Mouse (Mus musculus) hindbrain, embryonic 13.5 days (tissue): ENCODE results near the gene Cdkl4. TPM values are rescaled to one million over a fixed set of nuclear protein-coding genes. Genes with fewer than 3 reads are reported as not detected.
A peak's percentile ranks its signal among the peaks of the same experiment; 100 is the strongest.

Source experiments
- ATAC-seq: fragments of 200-750 bp; cut with Nextera tagmentation; 2 replicates; pipeline ENCODE4 v1.8.0; 2017; ENCODE audit warnings: moderate TSS enrichment; ENCODE audit not compliant: low FRiP score
- H3K27ac ChIP-seq: fragments of 300-500 bp; sonication (generic); 2 replicates; pipeline ENCODE4 v1.5.1; 2015; ENCODE audit warnings: inconsistent platforms, mild to moderate bottlenecking, moderate library complexity
- H3K27me3 ChIP-seq: fragments of 300-500 bp; sonication (generic); 2 replicates; pipeline ENCODE4 v1.6.1; 2015; ENCODE audit warnings: mild to moderate bottlenecking, inconsistent platforms
- H3K36me3 ChIP-seq: fragments of 300-500 bp; sonication (generic); 2 replicates; pipeline ENCODE4 v1.6.1; 2015; ENCODE audit warnings: mild to moderate bottlenecking, inconsistent platforms
- H3K4me1 ChIP-seq: fragments of 300-500 bp; sonication (generic); replicated peaks from 2 replicates; pipeline ENCODE4 v1.6.1; 2015; ENCODE audit warnings: inconsistent platforms
- H3K4me2 ChIP-seq: fragments of 300-500 bp; sonication (generic); 2 replicates; pipeline ENCODE4 v1.6.1; 2015; ENCODE audit warnings: inconsistent platforms, mild to moderate bottlenecking, moderate library complexity
- H3K4me3 ChIP-seq: fragments of 300-500 bp; sonication (generic); 2 replicates; pipeline ENCODE4 v1.5.1; 2015; ENCODE audit warnings: mild to moderate bottlenecking, inconsistent platforms
- H3K9ac ChIP-seq: fragments of 300-500 bp; sonication (generic); 2 replicates; pipeline ENCODE4 v1.6.1; 2015; ENCODE audit warnings: mild to moderate bottlenecking, inconsistent platforms
- H3K9me3 ChIP-seq: fragments of 300-500 bp; sonication (generic); 2 replicates; pipeline ENCODE4 v1.6.1; 2016; ENCODE audit warnings: inconsistent platforms
- WGBS: fragments of 180-500 bp; shearing (Covaris S2); methylation state at CpG from one replicate; pipeline ENCODE4 v1.1.7; 2015; 5-methylcytosine and 5-hydroxymethylcytosine counted together
- polyA plus RNA-seq: library from polyadenylated mRNA; unstranded; fragments of >200 nt; fragmentation: Nextera tagmentation; extraction: Ambion mirVana; gene quantifications from 2 replicates; pipeline ENCODE4 v1.2.1, GENCODE M21; 2015

Gene Cdkl4
- polyA plus RNA-seq, 1 experiment from 2014 or later = 5.7 TPM

GRCm38 (mm10) chr17:80560669-80561401 is 16.8 kb downstream of the Cdkl4 start:
- peak; percentile 67 for ATAC-seq
- Histone ChIP-seq H3K27ac (no peak overlapping the region), H3K4me2 (no peak overlapping the region), H3K4me3 (no peak overlapping the region), H3K9ac (no peak overlapping the region), H3K4me1 (0 out of 2 replicates have a peak, but pooled peaks cover 2% of the 10 kb centered on the region), H3K36me3 (peaks cover 23% of the 10 kb centered on the region), H3K27me3 (no peaks in the 10 kb centered on the region), H3K9me3 (peaks cover 5% of the 10 kb centered on the region; the same call in 1 of the 2 replicates)
- 21% methylated on average over 12 of the region's 12 CpGs for WGBS

DNA sequence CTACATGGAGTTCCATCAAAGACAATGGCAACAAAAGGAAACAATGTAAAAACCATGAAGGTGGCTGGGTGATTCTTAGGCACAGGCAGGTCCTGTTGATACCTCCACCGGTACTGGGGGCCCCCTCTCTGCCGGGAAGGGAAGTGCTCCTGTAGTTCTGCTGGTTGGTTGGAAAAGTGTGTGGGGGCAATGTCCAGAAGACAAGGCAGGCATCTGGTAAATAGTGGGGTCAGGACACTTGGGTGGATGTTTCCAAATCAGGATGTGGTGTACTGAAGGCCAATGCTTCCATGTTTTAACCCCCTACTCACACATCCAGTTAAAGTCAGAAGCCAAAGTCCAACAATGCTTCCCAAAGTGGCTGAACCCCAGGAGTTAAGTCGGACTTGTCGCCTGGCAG is 17.9 kb downstream of the Cdkl4 start:
- H3K9me3 ChIP-seq = no peaks in the 10 kb centered on the region

GRCm38 (mm10) chr17:80559050-80559449 is 18.6 kb downstream of the Cdkl4 start:
- Histone ChIP-seq H3K36me3 (peaks cover 13% of the 10 kb centered on the region), H3K9me3 (no peaks in the 10 kb centered on the region), H3K4me3 (no peak overlapping the region), H3K27ac (no peak overlapping the region), H3K9ac (no peak overlapping the region), H3K4me1 (peaks cover 8% of the 10 kb centered on the region; the same call in 1 of the 2 replicates), H3K27me3 (no peaks in the 10 kb centered on the region), H3K4me2 (no peak overlapping the region)
- WGBS = 35% methylated on average over 11 of the region's 11 CpGs
- ATAC-seq = no peak

More for the DNA sequence above, 17.9 kb downstream of the Cdkl4 start:
- Histone ChIP-seq H3K4me2 (no peak overlapping the region), H3K4me3 (no peak overlapping the region), H3K27me3 (no peaks in the 10 kb centered on the region), H3K4me1 (0 out of 2 replicates have a peak, but pooled peaks cover 2% of the 10 kb centered on the region), H3K27ac (no peak overlapping the region), H3K36me3 (peaks cover 14% of the 10 kb centered on the region), H3K9ac (no peak overlapping the region)
- ATAC-seq = no peak
- 84% methylated on average over 4 of the region's 4 CpGs for WGBS

DNA sequence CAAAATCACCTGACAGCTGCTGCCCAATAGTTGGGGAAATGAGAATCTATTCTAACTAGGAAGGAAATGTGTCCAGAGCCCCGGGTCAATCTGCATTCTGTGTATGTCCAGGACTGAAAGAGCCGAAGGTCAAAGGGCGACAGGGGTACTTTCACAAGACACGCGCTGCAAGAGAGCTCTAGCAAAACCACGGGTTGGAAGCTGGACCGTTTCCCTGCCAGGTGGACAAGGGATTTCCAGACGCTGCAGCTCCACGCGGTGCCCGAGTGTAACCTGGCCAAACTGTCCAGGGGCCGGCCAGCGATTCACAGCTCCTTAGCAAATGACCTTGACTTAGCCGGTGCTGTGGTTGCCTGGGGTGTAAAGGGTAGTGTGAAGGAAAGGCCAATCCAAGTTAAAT is 19.0 kb downstream of the Cdkl4 start:
- Histone ChIP-seq H3K36me3 (peaks cover 13% of the 10 kb centered on the region), H3K27me3 (no peaks in the 10 kb centered on the region), H3K9me3 (no peaks in the 10 kb centered on the region), H3K4me3 (no peak overlapping the region), H3K27ac (no peak overlapping the region), H3K9ac (no peak overlapping the region), H3K4me2 (no peak overlapping the region), H3K4me1 (peaks cover 9% of the 10 kb centered on the region; the same call in 1 of the 2 replicates)
- WGBS = 71% methylated on average over 14 of the region's 14 CpGs
- ATAC-seq = no peak

GRCm38 (mm10) chr17:80557461-80557860 is 20.2 kb downstream of the Cdkl4 start:
- peaks cover 14% of the 10 kb centered on the region for H3K4me1 ChIP-seq
- no peak overlapping the region for H3K9ac ChIP-seq
- no peak overlapping the region for H3K27ac ChIP-seq
- no peak overlapping the region for H3K4me3 ChIP-seq
- 96% methylated on average over 5 of the region's 5 CpGs for WGBS
- peaks cover 13% of the 10 kb centered on the region for H3K36me3 ChIP-seq
- no peak for ATAC-seq
- no peaks in the 10 kb centered on the region for H3K27me3 ChIP-seq
- no peaks in the 10 kb centered on the region for H3K9me3 ChIP-seq
- no peak overlapping the region for H3K4me2 ChIP-seq

- Histone ChIP-seq H3K27ac (peak overlapping the region; percentile 86), H3K27me3 (no peaks in the 10 kb centered on the region), H3K36me3 (peaks cover 13% of the 10 kb centered on the region), H3K4me2 (peak overlapping the region; percentile 57), H3K9me3 (no peaks in the 10 kb centered on the region), H3K9ac (peak overlapping the region; percentile 80), H3K4me3 (peak overlapping the region; percentile 72), H3K4me1 (peaks cover 12% of the 10 kb centered on the region)
- peak; percentile 92 for ATAC-seq
- 5% methylated on average over 35 of the region's 35 CpGs for WGBS
Observed at GRCm38 (mm10) chr17:80553318-80554270, 24.0 kb downstream of the Cdkl4 start.

DNA sequence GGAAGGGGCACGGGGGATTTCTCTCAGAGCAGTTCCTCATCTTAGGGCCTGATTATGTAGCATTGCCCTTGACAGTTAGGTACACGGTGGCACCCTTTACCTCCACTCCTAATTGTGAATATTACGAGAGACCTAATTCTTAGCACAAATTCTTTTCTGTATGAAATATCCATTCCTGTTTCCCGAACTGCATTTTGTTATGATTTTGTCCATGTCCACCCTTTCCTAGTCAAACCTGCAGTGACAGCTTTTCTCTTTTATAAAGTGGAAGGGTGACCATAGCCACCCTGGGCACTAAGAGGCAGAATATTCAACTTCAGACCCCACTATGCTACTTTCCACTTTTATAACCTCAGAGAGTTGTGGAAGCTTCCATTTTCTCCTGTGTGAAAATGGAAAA is 25.0 kb downstream of the Cdkl4 start:
- no peak for ATAC-seq
- Histone ChIP-seq H3K27me3 (no peaks in the 10 kb centered on the region), H3K4me3 (0 out of 2 replicates have a peak overlapping the region, but pooled peaks have one; percentile 72), H3K9ac (0 out of 2 replicates have a peak overlapping the region, but pooled peaks have one; percentile 80), H3K9me3 (no peaks in the 10 kb centered on the region), H3K4me1 (peaks cover 12% of the 10 kb centered on the region), H3K27ac (peak overlapping the region; percentile 86), H3K36me3 (peaks cover 12% of the 10 kb centered on the region), H3K4me2 (peak overlapping the region; percentile 57)
- WGBS = 86% methylated on average over 4 of the region's 4 CpGs

- no peak for ATAC-seq
- 87% methylated on average over 15 of the region's 15 CpGs for WGBS
- H3K4me3 ChIP-seq = no peak overlapping the region
- peaks cover 3% of the 10 kb centered on the region; the same call in 1 of the 2 replicates for H3K36me3 ChIP-seq
- no peaks in the 10 kb centered on the region for H3K27me3 ChIP-seq
- H3K4me1 ChIP-seq = peaks cover 12% of the 10 kb centered on the region
- no peaks in the 10 kb centered on the region for H3K9me3 ChIP-seq
- no peak overlapping the region for H3K27ac ChIP-seq
- H3K9ac ChIP-seq = no peak overlapping the region
- no peak overlapping the region for H3K4me2 ChIP-seq
Observed at GRCm38 (mm10) chr17:80550981-80551380, 26.6 kb downstream of the Cdkl4 start.

GRCm38 (mm10) chr17:80546846-80547245 is 30.8 kb downstream of the Cdkl4 start:
- no peaks in the 10 kb centered on the region for H3K36me3 ChIP-seq
- no peak for ATAC-seq
- no peaks in the 10 kb centered on the region for H3K4me1 ChIP-seq
- no peaks in the 10 kb centered on the region for H3K27me3 ChIP-seq
- H3K4me2 ChIP-seq = no peak overlapping the region
- 85% methylated on average over 2 of the region's 2 CpGs for WGBS
- H3K27ac ChIP-seq = no peak overlapping the region
- H3K9me3 ChIP-seq = no peaks in the 10 kb centered on the region
- no peak overlapping the region for H3K9ac ChIP-seq
- H3K4me3 ChIP-seq = no peak overlapping the region

DNA sequence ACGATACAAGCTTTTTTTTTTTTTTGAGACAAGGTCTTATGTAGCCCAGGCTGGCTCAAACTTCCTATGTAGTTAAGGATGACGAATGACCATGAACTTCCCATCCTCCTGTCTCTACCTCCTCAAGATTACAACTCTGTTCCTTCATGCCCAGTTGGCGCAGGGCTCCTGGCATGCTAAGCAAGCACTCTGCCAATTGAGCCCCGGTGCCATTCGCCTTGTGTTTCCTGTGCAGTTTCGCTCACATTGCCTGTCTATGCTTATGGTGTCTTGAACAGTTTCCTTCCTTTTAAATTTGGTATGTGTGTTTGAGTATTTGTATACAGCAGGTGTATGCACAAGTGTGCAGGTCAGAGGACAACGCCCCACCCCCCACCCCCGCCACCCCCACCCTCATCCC is 31.4 kb downstream of the Cdkl4 start:
- WGBS = 94% methylated on average over 8 of the region's 8 CpGs
- Histone ChIP-seq H3K4me3 (no peak overlapping the region), H3K36me3 (no peaks in the 10 kb centered on the region), H3K4me1 (no peaks in the 10 kb centered on the region), H3K27ac (no peak overlapping the region), H3K9ac (no peak overlapping the region), H3K9me3 (no peaks in the 10 kb centered on the region), H3K4me2 (no peak overlapping the region), H3K27me3 (no peaks in the 10 kb centered on the region)
- ATAC-seq = no peak

GRCm38 (mm10) chr17:80543646-80544045 is 34.0 kb downstream of the Cdkl4 start:
- no peaks in the 10 kb centered on the region for H3K4me1 ChIP-seq
- H3K9me3 ChIP-seq = no peaks in the 10 kb centered on the region
- H3K27ac ChIP-seq = no peak overlapping the region
- no peak overlapping the region for H3K4me2 ChIP-seq
- 92% methylated on average over 20 of the region's 20 CpGs for WGBS
- no peak overlapping the region for H3K4me3 ChIP-seq
- no peaks in the 10 kb centered on the region for H3K36me3 ChIP-seq
- no peak overlapping the region for H3K9ac ChIP-seq
- no peaks in the 10 kb centered on the region for H3K27me3 ChIP-seq
- no peak for ATAC-seq

GRCm38 (mm10) chr17:80537136-80537535 is 40.5 kb downstream of the Cdkl4 start:
- Histone ChIP-seq H3K4me3 (no peak overlapping the region), H3K27ac (no peak overlapping the region), H3K27me3 (no peaks in the 10 kb centered on the region), H3K4me1 (no peaks in the 10 kb centered on the region), H3K4me2 (no peak overlapping the region), H3K9ac (no peak overlapping the region), H3K9me3 (no peaks in the 10 kb centered on the region), H3K36me3 (no peaks in the 10 kb centered on the region)
- ATAC-seq = no peak
- WGBS = 56% methylated on average over 6 of the region's 6 CpGs
